Mouse (Mus musculus): ENCODE results near the gene Zbtb4.
A peak's percentile ranks its signal among the peaks of the same experiment; 100 is the strongest.
"Not testable (repeated sequence)": the region's sequence is repeated elsewhere in the genome, so short reads cannot be mapped to it uniquely, and the experiment has no call there.

The Zbtb4 gene

GRCm38 (mm10) chr11:69765221-69766125 is at the start of gene Zbtb4:
Gene Zbtb4 (plus strand): TSS chr11:69765912.
- peak; percentile 50 to 60 for DNase-seq

DNA sequence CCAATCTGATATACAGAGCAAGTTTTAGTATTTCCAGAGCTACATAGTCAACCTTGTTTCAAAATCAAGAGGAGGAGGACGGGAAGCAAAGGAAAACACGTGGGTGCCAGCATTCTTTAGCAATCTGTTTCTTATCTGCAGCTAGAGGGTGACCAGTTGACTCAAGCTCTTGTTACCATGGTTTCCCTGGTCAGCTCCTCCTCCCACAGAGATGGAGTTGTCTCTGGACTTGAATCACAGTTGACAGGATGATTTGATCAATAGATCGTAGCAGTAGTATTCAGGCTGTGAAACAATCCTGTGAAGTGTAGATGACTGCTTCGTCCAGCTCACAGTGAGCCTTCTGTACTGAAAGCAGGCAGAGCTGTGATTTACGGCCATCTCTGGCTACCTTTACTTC is 49.8 kb upstream of the Zbtb4 start:
- DNase-seq: no peak

- no peak for DNase-seq
These were observed 48.8 kb upstream of the Zbtb4 start for GRCm38 (mm10) chr11:69716953-69717352.

DNA sequence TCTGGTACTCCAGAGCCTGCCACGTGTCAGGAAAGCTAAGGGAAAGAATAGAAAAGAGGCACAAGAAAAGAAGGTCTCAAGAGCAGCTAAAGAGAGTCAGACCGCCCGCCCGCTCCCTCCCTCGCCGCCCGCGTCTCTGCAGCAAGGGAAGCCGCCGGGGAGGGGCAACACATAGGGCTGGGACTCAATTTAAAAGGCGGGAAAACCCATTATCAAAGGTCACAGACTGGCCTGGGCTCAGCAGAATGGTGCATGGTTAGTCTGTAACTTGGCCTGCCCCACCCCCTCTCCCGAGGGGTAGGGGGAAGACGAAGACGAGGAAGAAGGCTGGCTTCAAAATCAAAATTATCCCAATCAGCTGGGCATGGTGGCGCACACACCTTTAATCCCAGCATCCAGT is 47.1 kb upstream of the Zbtb4 start:
- DNase-seq: no peak

- no peak for DNase-seq
These were observed 46.3 kb upstream of the Zbtb4 start for GRCm38 (mm10) chr11:69719423-69719822.

GRCm38 (mm10) chr11:69720852-69721251 is 44.9 kb upstream of the Zbtb4 start:
- DNase-seq: no peak

DNA sequence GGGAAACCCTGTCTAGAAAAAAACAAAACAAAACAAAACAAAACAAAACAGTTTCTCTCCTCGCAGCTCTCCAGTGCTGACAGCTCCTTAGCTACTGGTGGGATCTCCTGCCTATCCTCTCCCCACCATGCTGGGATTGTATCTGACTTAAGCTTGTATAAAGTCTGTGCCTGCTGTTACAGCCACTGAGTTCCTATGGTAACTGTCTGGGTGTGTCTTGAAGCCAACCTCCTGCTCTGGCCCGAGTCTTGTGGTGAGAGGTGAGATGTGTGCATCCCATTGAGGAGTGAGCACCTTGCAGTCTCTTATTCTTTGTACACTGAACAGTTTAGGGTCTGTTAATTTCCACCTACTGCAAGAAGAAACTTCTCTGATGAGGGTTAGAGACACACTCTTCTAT is 42.6 kb upstream of the Zbtb4 start:
- DNase-seq: no peak

GRCm38 (mm10) chr11:69725951-69726350 is 39.8 kb upstream of the Zbtb4 start:
- DNase-seq: no peak

GRCm38 (mm10) chr11:69729063-69729462 is 36.6 kb upstream of the Zbtb4 start:
- peak; percentile 57 to 58 for DNase-seq

DNA sequence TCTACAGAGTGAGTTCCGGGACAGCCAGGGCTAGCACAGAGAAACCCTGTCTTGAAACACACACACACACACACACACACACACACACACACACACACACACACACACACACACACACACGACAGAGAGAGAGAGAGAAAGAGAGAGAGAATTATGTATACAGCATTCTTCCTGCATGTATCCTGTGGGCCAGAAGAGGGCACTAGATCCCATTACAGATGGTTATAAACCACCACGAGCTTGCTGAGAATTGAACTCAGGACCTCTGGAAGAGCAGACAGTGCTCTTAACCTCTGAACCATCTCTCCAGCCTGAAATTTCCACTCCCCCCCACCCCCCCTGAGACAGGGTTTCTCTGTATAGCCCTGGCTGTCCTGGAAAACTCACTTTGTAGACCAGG is 34.3 kb upstream of the Zbtb4 start:
- not testable (repeated sequence) for DNase-seq

- no peak for DNase-seq
These were observed 14.1 kb upstream of the Zbtb4 start for GRCm38 (mm10) chr11:69751635-69752034.

DNA sequence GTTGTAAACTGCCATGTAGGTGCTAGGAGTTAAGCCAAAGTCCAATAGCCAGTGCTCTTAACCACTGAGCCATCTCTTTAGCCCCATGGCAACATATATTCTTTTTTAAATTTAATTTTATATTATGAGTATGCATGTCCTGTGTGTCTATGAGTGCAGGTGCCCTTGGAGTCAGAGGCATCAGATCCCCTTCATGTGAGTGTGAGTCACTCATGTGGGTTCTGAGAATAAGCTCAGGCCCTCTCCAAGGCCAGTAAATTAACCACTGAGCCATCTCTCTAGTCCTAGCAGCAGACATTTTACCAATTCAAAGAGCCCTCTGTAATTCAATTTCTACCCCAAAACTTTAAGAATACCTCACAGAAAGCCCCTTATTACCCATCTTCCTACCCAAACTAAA is 13.0 kb upstream of the Zbtb4 start:
- no peak for DNase-seq

GRCm38 (mm10) chr11:69754233-69754632 is 11.5 kb upstream of the Zbtb4 start:
- no peak for DNase-seq

GRCm38 (mm10) chr11:69754701-69755100 is 11.0 kb upstream of the Zbtb4 start:
- DNase-seq: peak in 1 of 2 experiments; percentile 50

- no peak for DNase-seq
These were observed 8.2 kb upstream of the Zbtb4 start for GRCm38 (mm10) chr11:69757303-69758089.

- peak; percentile 98 to 99 for DNase-seq
These were observed 7.6 kb upstream of the Zbtb4 start for GRCm38 (mm10) chr11:69758090-69758456.

- peak; percentile 97 to 99 for DNase-seq
These were observed 7.2 kb upstream of the Zbtb4 start, which contains the start of gene Polr2a for GRCm38 (mm10) chr11:69758478-69758970. Gene Polr2a (minus strand): TSS chr11:69758637.

- DNase-seq: peak; percentile 90
These were observed 6.6 kb upstream of the Zbtb4 start for GRCm38 (mm10) chr11:69758971-69759721.

DNA sequence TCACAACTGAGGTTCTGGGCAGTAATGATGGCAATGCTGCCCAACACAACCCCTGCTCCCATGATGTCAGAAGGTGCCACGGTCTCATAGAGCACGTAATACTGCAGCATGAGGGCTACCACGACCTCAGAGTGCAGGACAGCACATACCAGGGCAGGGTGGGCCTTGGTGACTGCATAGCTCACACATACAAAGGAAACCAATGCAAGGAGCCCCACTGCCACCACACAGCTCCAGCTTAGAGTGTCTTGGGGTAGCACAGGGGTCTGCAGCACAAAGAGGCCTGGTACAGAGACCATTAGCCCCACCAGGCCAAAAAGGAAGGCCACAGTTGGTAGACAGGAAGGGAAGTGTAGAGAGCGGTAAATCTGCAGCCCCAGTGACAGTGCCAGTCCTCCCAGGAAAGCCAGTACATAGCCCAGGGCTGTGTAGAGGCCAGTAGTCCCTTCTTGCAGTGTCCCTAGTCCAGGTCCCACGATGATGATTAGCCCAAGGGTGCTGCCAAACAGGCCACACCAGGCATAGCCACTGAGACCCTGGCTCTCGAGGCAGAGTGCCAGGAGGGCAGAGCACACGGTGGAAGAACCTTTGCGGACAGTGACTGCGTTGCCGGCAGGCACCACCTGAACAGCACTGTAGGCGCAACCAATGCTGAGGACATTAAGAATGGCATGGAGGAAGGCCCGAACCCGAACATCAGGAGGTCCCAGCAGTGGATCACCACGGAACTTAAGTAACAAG is 5.4 kb upstream of the Zbtb4 start:
- DNase-seq: no peak

- no peak for DNase-seq
These were observed 4.9 kb upstream of the Zbtb4 start for GRCm38 (mm10) chr11:69760901-69761200.

GRCm38 (mm10) chr11:69761868-69762267 is 3.8 kb upstream of the Zbtb4 start, which contains the start of gene Slc35g3:
Gene Slc35g3 (minus strand): TSS chr11:69761968.
- no peak for DNase-seq

DNA sequence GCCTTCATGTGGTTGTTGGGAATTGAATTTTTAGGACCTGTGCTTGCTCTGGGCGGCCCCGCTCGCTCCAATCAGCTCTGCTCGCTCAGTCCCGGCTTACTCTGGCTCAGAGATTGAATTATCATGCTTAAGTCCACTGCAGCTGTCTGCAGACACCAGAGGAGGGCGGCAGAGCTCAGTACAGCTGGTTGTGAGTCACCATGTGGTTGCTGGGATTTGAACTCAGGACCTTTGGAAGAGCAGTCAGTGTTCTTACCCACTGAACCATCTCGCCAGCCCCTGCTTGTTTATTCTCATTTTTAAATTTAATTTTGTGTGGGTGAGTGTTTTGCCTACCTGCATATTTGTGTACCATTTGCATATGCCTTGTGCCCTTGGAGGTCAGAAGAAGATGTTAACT is 2.2 kb upstream of the Zbtb4 start:
- no peak for DNase-seq

Data from cerebellum, postnatal 36 days (tissue).